Mouse (Mus musculus) small intestine, adult 2 months (tissue): ENCODE data around the gene Mki67.

ENCODE experiments used
- CTCF ChIP-seq: fragments of 200-500 bp; IDR thresholded peaks from 2 replicates; pipeline ENCODE4 v1.5.1; 2012; ENCODE audit warnings: low read depth, mild to moderate bottlenecking, control low read depth, inconsistent platforms, low read length, moderate library complexity, mixed read lengths; ENCODE audit not compliant: insufficient replicate concordance, insufficient read length; ENCODE audit errors: extremely low read depth
- POLR2A ChIP-seq: fragments of 200-500 bp; IDR thresholded peaks from 2 replicates; pipeline ENCODE4 v1.6.1; 2012; ENCODE audit warnings: low read depth, mild to moderate bottlenecking, control low read depth, inconsistent platforms, low read length, moderate library complexity

DNA sequence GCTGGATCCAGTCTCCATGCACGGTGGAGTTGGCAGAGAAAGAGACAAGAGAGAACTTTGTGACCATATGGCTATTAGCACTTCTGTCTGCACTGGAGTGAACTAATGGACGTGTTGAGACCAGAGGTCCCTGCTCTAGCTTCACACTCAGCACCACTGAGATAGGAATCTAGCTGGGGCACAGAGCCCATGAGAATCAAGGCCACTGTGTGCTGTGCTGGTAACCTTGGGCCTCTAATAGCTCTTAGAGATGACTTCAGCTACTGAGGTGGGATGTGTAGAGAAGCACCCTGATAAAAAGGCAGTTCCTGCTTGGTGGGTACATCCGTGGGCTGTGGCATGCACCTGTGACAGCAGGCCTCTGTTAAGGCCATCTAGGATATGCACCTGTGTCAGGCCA, 42.6 kb downstream of the Mki67 start:
- TF ChIP-seq CTCF: no peak
- no peak for TF ChIP-seq POLR2A
